Mouse (Mus musculus): Measurements from ENCODE around the gene Il11ra1.
"Not testable (repeated sequence)": the region's sequence is repeated elsewhere in the genome, so short reads cannot be mapped to it uniquely, and the experiment has no call there.

Gene Il11ra1

GRCm38 (mm10) chr4:41755338-41756305, 55.8 kb downstream of the Il11ra1 start, which contains the start of gene Sigmar1:
Sigmar1 (minus strand) TSS chr4:41756157.
- peak; percentile 91 to 94 for DNase-seq

GRCm38 (mm10) chr4:41756440-41756839, 56.7 kb downstream of the Il11ra1 start:
- DNase-seq: no peak

GRCm38 (mm10) chr4:41757321-41757720, 57.5 kb downstream of the Il11ra1 start:
- peak; percentile 66 to 80 for DNase-seq

GRCm38 (mm10) chr4:41758021-41758420, 58.2 kb downstream of the Il11ra1 start:
- DNase-seq: peak; percentile 61 to 77

- DNase-seq: no peak
These were observed 58.9 kb downstream of the Il11ra1 start for GRCm38 (mm10) chr4:41758701-41759100.

- DNase-seq: peak; percentile 87 to 94
These were observed 59.4 kb downstream of the Il11ra1 start for GRCm38 (mm10) chr4:41759206-41759605.

GRCm38 (mm10) chr4:41759656-41760287, 60.0 kb downstream of the Il11ra1 start:
- peak; percentile 23 to 49 for DNase-seq

- DNase-seq: peak; percentile 96 to 99
These were observed 60.5 kb downstream of the Il11ra1 start for GRCm38 (mm10) chr4:41760288-41760721.

GRCm38 (mm10) chr4:41760911-41761310, 61.1 kb downstream of the Il11ra1 start:
- DNase-seq: no peak

GRCm38 (mm10) chr4:41761680-41762079, 61.9 kb downstream of the Il11ra1 start:
- DNase-seq: no peak

- DNase-seq: peak; percentile 22 to 44
These were observed 62.4 kb downstream of the Il11ra1 start for GRCm38 (mm10) chr4:41762099-41762687.

- DNase-seq: peak; percentile 48 to 60
These were observed 62.9 kb downstream of the Il11ra1 start for GRCm38 (mm10) chr4:41762688-41763114.

GRCm38 (mm10) chr4:41763176-41763575, 63.4 kb downstream of the Il11ra1 start:
- DNase-seq: not testable (repeated sequence)

GRCm38 (mm10) chr4:41767301-41767700, 67.5 kb downstream of the Il11ra1 start:
- not testable (repeated sequence) for DNase-seq

- not testable (repeated sequence) for DNase-seq
These were observed 73.2 kb downstream of the Il11ra1 start for GRCm38 (mm10) chr4:41772946-41773345.

GRCm38 (mm10) chr4:41773502-41773901, 73.7 kb downstream of the Il11ra1 start:
- peak; percentile 82 to 93 for DNase-seq

- DNase-seq: peak; percentile 91 to 93
These were observed 74.2 kb downstream of the Il11ra1 start, which contains the start of gene Ccl27a for GRCm38 (mm10) chr4:41774002-41774401. Ccl27a (minus strand) TSS chr4:41774247.

- not testable (repeated sequence) for DNase-seq
These were observed 74.7 kb downstream of the Il11ra1 start for GRCm38 (mm10) chr4:41774506-41774905.

GRCm38 (mm10) chr4:41775840-41776239, 76.1 kb downstream of the Il11ra1 start:
- DNase-seq: not testable (repeated sequence)

GRCm38 (mm10) chr4:41781271-41781670, 81.5 kb downstream of the Il11ra1 start:
- not testable (repeated sequence) for DNase-seq

GRCm38 (mm10) chr4:41781748-41782485, 82.1 kb downstream of the Il11ra1 start:
- not testable (repeated sequence) for DNase-seq

GRCm38 (mm10) chr4:41782711-41783110, 82.9 kb downstream of the Il11ra1 start:
- DNase-seq: not testable (repeated sequence)
